Mouse (Mus musculus): ENCODE data around the gene Dhx35.

- TF ChIP-seq CTCF (IDR thresholded peaks at IDR 0.05; ENCODE audit: low read depth) (no peak), EP300 (IDR thresholded peaks at IDR 0.05; ENCODE audit: low read depth) (no peak)
These were observed 6.2 kb downstream of the Dhx35 start for GRCm38 (mm10) chr2:158800788-158801187.
